Mouse (Mus musculus): ENCODE results near the gene Zfp768. TPM values are rescaled to one million over a fixed set of nuclear protein-coding genes. Genes with fewer than 3 reads are reported as not detected.

The Zfp768 gene
- polyA plus RNA-seq, 1 experiment from 2014 or later: 5.1 TPM

GRCm38 (mm10) chr7:127326685-127327084 lies 18.7 kb downstream of the Zfp768 start:
- Histone ChIP-seq H3K4me1 (replicated peaks; ENCODE audit: control insufficient read depth, insufficient read depth, low read length) (no peaks in the 10 kb centered on the region), H3K27ac (ENCODE audit: low read depth, low read length) (no peak overlapping the region), H3K27me3 (ENCODE audit: control insufficient read depth, insufficient read depth, low read length) (no peaks in the 10 kb centered on the region), H3K9me3 (ENCODE audit: control insufficient read depth, low read length) (no peaks in the 10 kb centered on the region), H3K4me2 (replicated peaks; ENCODE audit: low read depth, low read length) (no peak overlapping the region), H3K4me3 (ENCODE audit: low read depth, low read length) (no peak overlapping the region), H3K9ac (ENCODE audit: low read depth, low read length) (no peak overlapping the region), H3K36me3 (ENCODE audit: control insufficient read depth, insufficient read depth, low read length) (no peaks in the 10 kb centered on the region)
- ATAC-seq (ENCODE audit: low FRiP score): no peak
- WGBS: 60% methylated on average over 2 of the region's 2 CpGs
- no peak for DNase-seq (ENCODE audit: low spot score)

GRCm38 (mm10) chr7:127325550-127325949 lies 19.8 kb downstream of the Zfp768 start:
- H3K4me2 ChIP-seq (replicated peaks; ENCODE audit: low read depth, low read length): no peak overlapping the region
- ATAC-seq (ENCODE audit: low FRiP score) (no peak), DNase-seq (ENCODE audit: low spot score) (no peak)
- H3K4me3 ChIP-seq (ENCODE audit: low read depth, low read length): no peak overlapping the region
- 90% methylated on average over 8 of the region's 8 CpGs for WGBS
- no peaks in the 10 kb centered on the region for H3K9me3 ChIP-seq (ENCODE audit: control insufficient read depth, low read length)
- no peak overlapping the region for H3K27ac ChIP-seq (ENCODE audit: low read depth, low read length)
- no peaks in the 10 kb centered on the region for H3K36me3 ChIP-seq (ENCODE audit: control insufficient read depth, insufficient read depth, low read length)
- H3K27me3 ChIP-seq (ENCODE audit: control insufficient read depth, insufficient read depth, low read length): no peaks in the 10 kb centered on the region
- no peaks in the 10 kb centered on the region for H3K4me1 ChIP-seq (replicated peaks; ENCODE audit: control insufficient read depth, insufficient read depth, low read length)
- no peak overlapping the region for H3K9ac ChIP-seq (ENCODE audit: low read depth, low read length)

- DNase-seq (ENCODE audit: low spot score): no peak
- 89% methylated on average over 7 of the region's 7 CpGs for WGBS
- ATAC-seq (ENCODE audit: low FRiP score): no peak
These were observed 20.4 kb downstream of the Zfp768 start for GRCm38 (mm10) chr7:127324944-127325343.

GRCm38 (mm10) chr7:127322085-127322484 lies 23.3 kb downstream of the Zfp768 start:
- Histone ChIP-seq H3K4me1 (replicated peaks; ENCODE audit: control insufficient read depth, insufficient read depth, low read length) (no peaks in the 10 kb centered on the region), H3K36me3 (ENCODE audit: control insufficient read depth, insufficient read depth, low read length) (no peaks in the 10 kb centered on the region), H3K4me3 (ENCODE audit: low read depth, low read length) (no peak overlapping the region), H3K27ac (ENCODE audit: low read depth, low read length) (no peak overlapping the region), H3K27me3 (ENCODE audit: control insufficient read depth, insufficient read depth, low read length) (no peaks in the 10 kb centered on the region), H3K9me3 (ENCODE audit: control insufficient read depth, low read length) (no peaks in the 10 kb centered on the region), H3K4me2 (replicated peaks; ENCODE audit: low read depth, low read length) (no peak overlapping the region), H3K9ac (ENCODE audit: low read depth, low read length) (no peak overlapping the region)
- ATAC-seq (ENCODE audit: low FRiP score) (no peak), DNase-seq (ENCODE audit: low spot score) (peak; percentile 24)
- WGBS: 41% methylated on average over 5 of the region's 5 CpGs

More at GRCm38 (mm10) chr7:127324944-127325343, 20.4 kb downstream of the Zfp768 start:
- H3K4me1 ChIP-seq (replicated peaks; ENCODE audit: control insufficient read depth, insufficient read depth, low read length): no peaks in the 10 kb centered on the region
- no peaks in the 10 kb centered on the region for H3K9me3 ChIP-seq (ENCODE audit: control insufficient read depth, low read length)
- H3K4me3 ChIP-seq (ENCODE audit: low read depth, low read length): no peak overlapping the region
- H3K9ac ChIP-seq (ENCODE audit: low read depth, low read length): no peak overlapping the region
- no peak overlapping the region for H3K4me2 ChIP-seq (replicated peaks; ENCODE audit: low read depth, low read length)
- no peak overlapping the region for H3K27ac ChIP-seq (ENCODE audit: low read depth, low read length)
- H3K36me3 ChIP-seq (ENCODE audit: control insufficient read depth, insufficient read depth, low read length): no peaks in the 10 kb centered on the region
- no peaks in the 10 kb centered on the region for H3K27me3 ChIP-seq (ENCODE audit: control insufficient read depth, insufficient read depth, low read length)

GRCm38 (mm10) chr7:127321106-127321505 lies 24.3 kb downstream of the Zfp768 start:
- WGBS: 74% methylated on average over 4 of the region's 4 CpGs
- no peak overlapping the region for H3K27ac ChIP-seq (ENCODE audit: low read depth, low read length)

GRCm38 (mm10) chr7:127313912-127314311 lies 31.5 kb downstream of the Zfp768 start:
- no peak for ATAC-seq (ENCODE audit: low FRiP score)
- H3K4me3 ChIP-seq (ENCODE audit: low read depth, low read length): no peak overlapping the region

More at GRCm38 (mm10) chr7:127321106-127321505, 24.3 kb downstream of the Zfp768 start:
- Histone ChIP-seq H3K4me3 (ENCODE audit: low read depth, low read length) (no peak overlapping the region), H3K9me3 (ENCODE audit: control insufficient read depth, low read length) (no peaks in the 10 kb centered on the region), H3K36me3 (ENCODE audit: control insufficient read depth, insufficient read depth, low read length) (no peaks in the 10 kb centered on the region), H3K4me1 (replicated peaks; ENCODE audit: control insufficient read depth, insufficient read depth, low read length) (no peaks in the 10 kb centered on the region), H3K4me2 (replicated peaks; ENCODE audit: low read depth, low read length) (no peak overlapping the region), H3K9ac (ENCODE audit: low read depth, low read length) (no peak overlapping the region), H3K27me3 (ENCODE audit: control insufficient read depth, insufficient read depth, low read length) (no peaks in the 10 kb centered on the region)
- ATAC-seq (ENCODE audit: low FRiP score) (no peak), DNase-seq (ENCODE audit: low spot score) (no peak)

GRCm38 (mm10) chr7:127309951-127310350 lies 35.4 kb downstream of the Zfp768 start:
- Histone ChIP-seq H3K36me3 (ENCODE audit: control insufficient read depth, insufficient read depth, low read length) (no peaks in the 10 kb centered on the region), H3K9me3 (ENCODE audit: control insufficient read depth, low read length) (no peaks in the 10 kb centered on the region), H3K4me1 (replicated peaks; ENCODE audit: control insufficient read depth, insufficient read depth, low read length) (no peaks in the 10 kb centered on the region), H3K27me3 (ENCODE audit: control insufficient read depth, insufficient read depth, low read length) (no peaks in the 10 kb centered on the region), H3K27ac (ENCODE audit: low read depth, low read length) (no peak overlapping the region), H3K4me3 (ENCODE audit: low read depth, low read length) (no peak overlapping the region), H3K4me2 (replicated peaks; ENCODE audit: low read depth, low read length) (no peak overlapping the region), H3K9ac (ENCODE audit: low read depth, low read length) (no peak overlapping the region)
- DNase-seq (ENCODE audit: low spot score) (no peak), ATAC-seq (ENCODE audit: low FRiP score) (no peak)
- 73% methylated on average over 12 of the region's 12 CpGs for WGBS

More at GRCm38 (mm10) chr7:127313912-127314311, 31.5 kb downstream of the Zfp768 start:
- no peaks in the 10 kb centered on the region for H3K27me3 ChIP-seq (ENCODE audit: control insufficient read depth, insufficient read depth, low read length)
- H3K9me3 ChIP-seq (ENCODE audit: control insufficient read depth, low read length): no peaks in the 10 kb centered on the region
- H3K27ac ChIP-seq (ENCODE audit: low read depth, low read length): no peak overlapping the region
- H3K36me3 ChIP-seq (ENCODE audit: control insufficient read depth, insufficient read depth, low read length): no peaks in the 10 kb centered on the region
- no peak for DNase-seq (ENCODE audit: low spot score)
- no peaks in the 10 kb centered on the region for H3K4me1 ChIP-seq (replicated peaks; ENCODE audit: control insufficient read depth, insufficient read depth, low read length)
- no peak overlapping the region for H3K9ac ChIP-seq (ENCODE audit: low read depth, low read length)
- 54% methylated on average over 8 of the region's 8 CpGs for WGBS
- no peak overlapping the region for H3K4me2 ChIP-seq (replicated peaks; ENCODE audit: low read depth, low read length)

- H3K9me3 ChIP-seq (ENCODE audit: control insufficient read depth, low read length): no peaks in the 10 kb centered on the region
- no peaks in the 10 kb centered on the region for H3K27me3 ChIP-seq (ENCODE audit: control insufficient read depth, insufficient read depth, low read length)
- 67% methylated on average over 4 of the region's 4 CpGs for WGBS
- ATAC-seq (ENCODE audit: low FRiP score) (no peak), DNase-seq (ENCODE audit: low spot score) (peak; percentile 75)
- H3K4me3 ChIP-seq (ENCODE audit: low read depth, low read length): no peak overlapping the region
- H3K36me3 ChIP-seq (ENCODE audit: control insufficient read depth, insufficient read depth, low read length): no peaks in the 10 kb centered on the region
- no peaks in the 10 kb centered on the region for H3K4me1 ChIP-seq (replicated peaks; ENCODE audit: control insufficient read depth, insufficient read depth, low read length)
- no peak overlapping the region for H3K4me2 ChIP-seq (replicated peaks; ENCODE audit: low read depth, low read length)
- H3K27ac ChIP-seq (ENCODE audit: low read depth, low read length): no peak overlapping the region
- H3K9ac ChIP-seq (ENCODE audit: low read depth, low read length): no peak overlapping the region
These were observed 36.5 kb downstream of the Zfp768 start for GRCm38 (mm10) chr7:127308887-127309286.

- no peak overlapping the region for H3K4me3 ChIP-seq (ENCODE audit: low read depth, low read length)
- no peaks in the 10 kb centered on the region for H3K4me1 ChIP-seq (replicated peaks; ENCODE audit: control insufficient read depth, insufficient read depth, low read length)
- H3K9ac ChIP-seq (ENCODE audit: low read depth, low read length): no peak overlapping the region
- ATAC-seq (ENCODE audit: low FRiP score) (no peak), DNase-seq (ENCODE audit: low spot score) (no peak)
- WGBS: 86% methylated on average over 2 of the region's 2 CpGs
- no peaks in the 10 kb centered on the region for H3K36me3 ChIP-seq (ENCODE audit: control insufficient read depth, insufficient read depth, low read length)
- H3K4me2 ChIP-seq (replicated peaks; ENCODE audit: low read depth, low read length): no peak overlapping the region
- no peaks in the 10 kb centered on the region for H3K9me3 ChIP-seq (ENCODE audit: control insufficient read depth, low read length)
- no peaks in the 10 kb centered on the region for H3K27me3 ChIP-seq (ENCODE audit: control insufficient read depth, insufficient read depth, low read length)
- H3K27ac ChIP-seq (ENCODE audit: low read depth, low read length): no peak overlapping the region
These were observed 37.0 kb downstream of the Zfp768 start for GRCm38 (mm10) chr7:127308431-127308830.
